Mouse (Mus musculus): ENCODE data around the gene Cd59b. TPM values are rescaled to one million over a fixed set of nuclear protein-coding genes. Genes with fewer than 3 reads are reported as not detected.
"Not testable (repeated sequence)": the region's sequence is repeated elsewhere in the genome, so short reads cannot be mapped to it uniquely, and the experiment has no call there.

Gene Cd59b
- total and polyA plus RNA-seq, 3 experiments: 0.38 TPM; not detected in 2

- peak; percentile 74 for DNase-seq (ENCODE audit: low read depth, low spot score)
- not testable (repeated sequence) for H3K27me3 ChIP-seq (ENCODE audit: control insufficient read depth in 1 of 2, insufficient read depth in 2 of 2, low read length in 2 of 2); H3K79me2 ChIP-seq (ENCODE audit: control insufficient read depth, insufficient read depth, low read length, poor library complexity); H3K4me1 ChIP-seq (ENCODE audit: control insufficient read depth in 1 of 2, insufficient read depth in 2 of 2, low read length in 2 of 2); H3K27ac ChIP-seq (ENCODE audit: control insufficient read depth, low read depth, low read length); H3K36me3 ChIP-seq (ENCODE audit: control insufficient read depth in 1 of 2, insufficient read depth in 2 of 2, low read length in 2 of 2); H3K9me3 ChIP-seq (replicated peaks; ENCODE audit: insufficient read depth, low read length); H3K4me3 ChIP-seq (ENCODE audit: control insufficient read depth in 1 of 2, insufficient read depth in 1 of 2, low read depth in 2 of 2, low read length in 2 of 2); H3K9ac ChIP-seq (ENCODE audit: control insufficient read depth, low read depth, low read length, poor library complexity, severe bottlenecking)
- TF ChIP-seq MXI1 (IDR thresholded peaks at IDR 0.05; ENCODE audit: low read depth, low read length): peak; percentile 20; the same call in 1 of the 2 replicates
- TF ChIP-seq ZNF384 (IDR thresholded peaks at IDR 0.05; ENCODE audit: low read depth, low read length): peak; percentile 34; the same call in 1 of the 2 replicates
- TF ChIP-seq ETS1 (IDR thresholded peaks at IDR 0.05; ENCODE audit: low read depth, low read length): peak; percentile 78
- TF ChIP-seq SIN3A (IDR thresholded peaks at IDR 0.05; ENCODE audit: low read length): peak; percentile 64
- TF ChIP-seq EP300 (IDR thresholded peaks at IDR 0.05; ENCODE audit: low read depth in 1 of 2, low read length in 2 of 2): peak; percentile 89 to 90
- peak; percentile 59; the same call in 1 of the 2 replicates for TF ChIP-seq BHLHE40 (IDR thresholded peaks at IDR 0.05; ENCODE audit: borderline replicate concordance, low read depth, low read length)
- peak; percentile 94 for TF ChIP-seq GATA1 (IDR thresholded peaks at IDR 0.05; ENCODE audit: low read depth, low read length)
- TF ChIP-seq HCFC1 (IDR thresholded peaks at IDR 0.05; ENCODE audit: low read depth, low read length): 0 out of 2 replicates have a peak, but pooled peaks have one; percentile 20
- TF ChIP-seq RCOR1 (IDR thresholded peaks at IDR 0.05; ENCODE audit: low read depth, low read length): peak; percentile 84
- 0 out of 2 replicates have a peak, but pooled peaks have one; percentile 40 for TF ChIP-seq MAZ (IDR thresholded peaks at IDR 0.05; ENCODE audit: low read depth, low read length)
- peak; percentile 68 for TF ChIP-seq TAL1 (IDR thresholded peaks at IDR 0.05; ENCODE audit: low read length)
- peak; percentile 91 for TF ChIP-seq TCF12 (IDR thresholded peaks at IDR 0.05; ENCODE audit: low read depth, low read length)
These were observed 8.6 kb downstream of the Cd59b start for GRCm38 (mm10) chr2:104078285-104078684.

GRCm38 (mm10) chr2:104081436-104082050, 11.9 kb downstream of the Cd59b start:
- H3K36me3 ChIP-seq (ENCODE audit: control insufficient read depth in 1 of 2, insufficient read depth in 2 of 2, low read length in 2 of 2); H3K79me2 ChIP-seq (ENCODE audit: control insufficient read depth, insufficient read depth, low read length, poor library complexity); DNase-seq (ENCODE audit: low read depth, low spot score); H3K27me3 ChIP-seq (ENCODE audit: control insufficient read depth in 1 of 2, insufficient read depth in 2 of 2, low read length in 2 of 2); H3K9ac ChIP-seq (ENCODE audit: control insufficient read depth, low read depth, low read length, poor library complexity, severe bottlenecking); H3K27ac ChIP-seq (ENCODE audit: control insufficient read depth, low read depth, low read length); H3K9me3 ChIP-seq (replicated peaks; ENCODE audit: insufficient read depth, low read length); H3K4me1 ChIP-seq (ENCODE audit: control insufficient read depth in 1 of 2, insufficient read depth in 2 of 2, low read length in 2 of 2); H3K4me3 ChIP-seq (ENCODE audit: control insufficient read depth in 1 of 2, insufficient read depth in 1 of 2, low read depth in 2 of 2, low read length in 2 of 2): not testable (repeated sequence)

GRCm38 (mm10) chr2:104082474-104082873, 12.8 kb downstream of the Cd59b start:
- H3K4me1 ChIP-seq (ENCODE audit: control insufficient read depth in 1 of 2, insufficient read depth in 2 of 2, low read length in 2 of 2): peaks cover 4 to 5% of the 10 kb centered on the region in 2 experiments; a peak in 3 of 4 replicates
- no peak overlapping the region for H3K27ac ChIP-seq (ENCODE audit: control insufficient read depth, low read depth, low read length)
- no peaks in the 10 kb centered on the region for H3K27me3 ChIP-seq (ENCODE audit: control insufficient read depth in 1 of 2, insufficient read depth in 2 of 2, low read length in 2 of 2)
- H3K36me3 ChIP-seq (ENCODE audit: control insufficient read depth in 1 of 2, insufficient read depth in 2 of 2, low read length in 2 of 2): peaks cover 0 to 9% of the 10 kb centered on the region in 2 experiments; a peak in 2 of 4 replicates
- no peak for DNase-seq (ENCODE audit: low read depth, low spot score)
- H3K79me2 ChIP-seq (ENCODE audit: control insufficient read depth, insufficient read depth, low read length, poor library complexity): no peaks in the 10 kb centered on the region
- TF ChIP-seq UBTF (IDR thresholded peaks at IDR 0.05; ENCODE audit: borderline replicate concordance, insufficient read depth, low read depth, low read length) (no peak), KAT2A (conservative IDR thresholded peaks at IDR 0.05; ENCODE audit: low read depth, low read length) (no peak), ZKSCAN1 (IDR thresholded peaks at IDR 0.05; ENCODE audit: low read depth, low read length) (no peak), MAFK (IDR thresholded peaks at IDR 0.05; ENCODE audit: borderline replicate concordance, low read depth, low read length) (no peak), RCOR1 (IDR thresholded peaks at IDR 0.05; ENCODE audit: low read depth, low read length) (no peak), MAX (IDR thresholded peaks at IDR 0.05; ENCODE audit: low read length) (no peak), POLR2AphosphoS2 (IDR thresholded peaks at IDR 0.05; ENCODE audit: low read length) (no peak), MEF2A (IDR thresholded peaks at IDR 0.05; ENCODE audit: extremely low read depth, insufficient replicate concordance, low read depth, low read length, poor library complexity, severe bottlenecking) (no peak), MXI1 (IDR thresholded peaks at IDR 0.05; ENCODE audit: low read depth, low read length) (no peak), TCF12 (IDR thresholded peaks at IDR 0.05; ENCODE audit: low read depth, low read length) (no peak), TAL1 (IDR thresholded peaks at IDR 0.05; ENCODE audit: low read length) (no peak), TBP (IDR thresholded peaks at IDR 0.05; ENCODE audit: low read depth, low read length) (no peak), ZC3H11A (IDR thresholded peaks at IDR 0.05; ENCODE audit: low read depth, low read length) (no peak), ETS1 (IDR thresholded peaks at IDR 0.05; ENCODE audit: low read depth, low read length) (no peak), NRF1 (IDR thresholded peaks at IDR 0.05; ENCODE audit: insufficient read depth, low read depth, low read length, poor library complexity, severe bottlenecking) (no peak), MAZ (IDR thresholded peaks at IDR 0.05; ENCODE audit: low read depth, low read length) (no peak)
- H3K9me3 ChIP-seq (replicated peaks; ENCODE audit: insufficient read depth, low read length): no peaks in the 10 kb centered on the region
- no peak overlapping the region for H3K4me3 ChIP-seq (ENCODE audit: control insufficient read depth in 1 of 2, insufficient read depth in 1 of 2, low read depth in 2 of 2, low read length in 2 of 2)
- no peak overlapping the region for H3K9ac ChIP-seq (ENCODE audit: control insufficient read depth, low read depth, low read length, poor library complexity, severe bottlenecking)

Data from MEL (cell line).